Mouse (Mus musculus): ENCODE measurements around the gene Aagab. TPM values are rescaled to one million over a fixed set of nuclear protein-coding genes. Genes with fewer than 3 reads are reported as not detected.

Aagab gene
- polyA plus RNA-seq, 1 experiment from 2014 or later: 64.5 TPM

DNA sequence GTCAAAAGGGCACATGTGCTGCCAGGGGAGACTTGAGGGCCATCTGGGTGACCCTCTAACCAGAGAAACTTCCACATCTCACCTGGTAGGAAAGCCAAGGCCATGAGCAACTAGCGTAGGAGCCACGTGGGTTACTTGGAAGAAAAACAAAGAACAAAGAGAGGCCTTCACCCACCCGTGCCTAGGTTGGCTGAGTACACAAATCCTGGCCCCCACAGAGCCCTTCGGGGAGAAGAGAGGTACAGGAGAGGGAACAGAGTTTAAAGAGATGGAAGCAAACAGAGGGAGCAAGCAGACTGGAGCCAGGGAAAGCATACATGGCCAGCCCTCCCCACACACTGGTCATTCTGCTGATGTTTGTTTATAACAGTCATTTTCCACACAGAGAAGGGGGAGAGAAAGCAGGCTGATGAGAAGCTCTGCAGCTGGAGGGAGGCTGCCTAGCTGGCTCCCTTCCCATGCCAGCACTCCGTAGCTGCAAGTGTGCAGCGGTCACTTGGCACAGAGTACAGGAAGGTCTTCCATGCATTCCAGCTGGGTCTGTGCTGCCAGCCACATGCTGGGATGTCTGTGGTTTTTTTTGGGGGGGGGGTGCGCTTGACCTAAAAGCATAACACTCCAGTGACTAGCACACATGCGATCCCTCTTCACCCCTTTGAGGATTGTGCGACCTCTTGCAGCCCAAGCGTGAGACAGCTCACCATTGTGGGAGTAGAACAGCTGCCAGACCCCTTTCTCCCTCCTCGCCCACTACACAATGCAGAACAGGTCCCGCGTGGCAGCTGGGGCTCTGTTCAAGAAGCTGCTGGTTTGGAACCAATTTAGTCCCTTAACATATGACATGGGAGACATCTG is 62.6 kb downstream of the Aagab start:
- ATAC-seq (ENCODE audit: low FRiP score, low TSS enrichment): no peak
- 37% methylated on average over 13 of the region's 13 CpGs for WGBS

DNA sequence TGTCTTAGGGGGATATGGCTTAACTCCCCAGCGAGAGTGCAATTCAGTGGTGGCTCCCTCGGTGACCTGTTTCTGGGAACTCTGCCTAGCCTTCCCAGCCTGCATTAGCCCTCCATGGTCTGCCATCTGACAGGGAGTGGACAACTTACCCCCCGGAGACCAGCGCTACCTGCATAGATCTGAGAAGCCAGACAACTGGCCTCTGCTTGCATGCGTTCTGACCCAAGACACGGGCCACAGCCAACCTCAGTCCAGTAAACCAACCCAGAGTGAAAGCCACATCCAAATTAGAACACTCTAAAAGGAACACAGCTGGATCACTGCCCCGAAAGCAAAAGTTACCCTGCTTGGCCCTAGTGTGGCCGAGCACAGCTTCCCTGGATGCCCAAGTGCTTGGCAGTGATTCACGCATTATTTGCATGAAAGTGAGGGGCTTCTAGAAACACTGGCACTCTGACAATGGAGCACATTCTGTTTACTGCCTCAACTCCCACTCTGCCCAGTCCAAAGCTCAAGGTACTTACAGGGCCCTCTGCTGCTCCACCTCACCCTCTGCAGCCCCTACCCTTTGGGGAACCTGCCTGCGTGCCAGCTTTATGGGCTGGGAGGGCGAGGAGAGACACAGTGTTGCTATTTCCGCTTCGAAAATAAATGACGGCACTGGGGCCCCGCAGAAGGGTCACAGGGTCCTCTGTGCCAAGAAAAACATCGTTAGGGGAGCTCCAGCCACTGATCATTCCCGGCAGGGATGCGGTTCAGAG is 64.3 kb downstream of the Aagab start:
- H3K9me3 ChIP-seq (ENCODE audit: control insufficient read depth, low read length): no peaks in the 10 kb centered on the region
- no peak overlapping the region for H3K9ac ChIP-seq (replicated peaks; ENCODE audit: low read length)
- H3K4me2 ChIP-seq (ENCODE audit: low read length): no peak overlapping the region
- peak; percentile 54 for DNase-seq
- H3K4me3 ChIP-seq (replicated peaks; ENCODE audit: low read depth, low read length): no peak overlapping the region
- no peaks in the 10 kb centered on the region for H3K36me3 ChIP-seq (ENCODE audit: control insufficient read depth, insufficient read depth, low read length)
- H3K27ac ChIP-seq (replicated peaks; ENCODE audit: low read depth, low read length): no peak overlapping the region; the same call in 1 of the 2 replicates
- peaks cover 5% of the 10 kb centered on the region; the same call in 1 of the 2 replicates for H3K4me1 ChIP-seq (ENCODE audit: control insufficient read depth, insufficient read depth, low read length)
- ATAC-seq (ENCODE audit: low FRiP score, low TSS enrichment): no peak
- H3K27me3 ChIP-seq (ENCODE audit: control insufficient read depth, insufficient read depth, low read length): no peaks in the 10 kb centered on the region
- WGBS: 77% methylated on average over 18 of the region's 18 CpGs

More for the DNA sequence above, 62.6 kb downstream of the Aagab start:
- no peak overlapping the region for H3K4me3 ChIP-seq (replicated peaks; ENCODE audit: low read depth, low read length)
- no peaks in the 10 kb centered on the region for H3K27me3 ChIP-seq (ENCODE audit: control insufficient read depth, insufficient read depth, low read length)
- 0 out of 2 replicates have a peak, but pooled peaks cover 2% of the 10 kb centered on the region for H3K36me3 ChIP-seq (ENCODE audit: control insufficient read depth, insufficient read depth, low read length)
- DNase-seq: peak; percentile 52
- H3K9ac ChIP-seq (replicated peaks; ENCODE audit: low read length): no peak overlapping the region
- H3K9me3 ChIP-seq (ENCODE audit: control insufficient read depth, low read length): no peaks in the 10 kb centered on the region
- H3K27ac ChIP-seq (replicated peaks; ENCODE audit: low read depth, low read length): peak overlapping the region; percentile 55
- no peak overlapping the region for H3K4me2 ChIP-seq (ENCODE audit: low read length)
- H3K4me1 ChIP-seq (ENCODE audit: control insufficient read depth, insufficient read depth, low read length): peaks cover 5% of the 10 kb centered on the region; the same call in 1 of the 2 replicates

GRCm38 (mm10) chr9:63667373-63667724 is 64.9 kb downstream of the Aagab start:
- Histone ChIP-seq H3K4me2 (ENCODE audit: low read length) (no peak overlapping the region), H3K27ac (replicated peaks; ENCODE audit: low read depth, low read length) (no peak overlapping the region; the same call in 1 of the 2 replicates)

GRCm38 (mm10) chr9:63668621-63669020 is 66.2 kb downstream of the Aagab start:
- H3K4me2 ChIP-seq (ENCODE audit: low read length): no peak overlapping the region
- WGBS: 90% methylated on average over 1 of the region's 1 CpGs
- H3K27me3 ChIP-seq (ENCODE audit: control insufficient read depth, insufficient read depth, low read length): no peaks in the 10 kb centered on the region
- H3K4me1 ChIP-seq (ENCODE audit: control insufficient read depth, insufficient read depth, low read length): peaks cover 5% of the 10 kb centered on the region; the same call in 1 of the 2 replicates
- no peaks in the 10 kb centered on the region for H3K9me3 ChIP-seq (ENCODE audit: control insufficient read depth, low read length)
- ATAC-seq (ENCODE audit: low FRiP score, low TSS enrichment) (no peak), DNase-seq (no peak)
- no peak overlapping the region for H3K27ac ChIP-seq (replicated peaks; ENCODE audit: low read depth, low read length)
- no peak overlapping the region for H3K4me3 ChIP-seq (replicated peaks; ENCODE audit: low read depth, low read length)
- H3K36me3 ChIP-seq (ENCODE audit: control insufficient read depth, insufficient read depth, low read length): no peaks in the 10 kb centered on the region
- no peak overlapping the region for H3K9ac ChIP-seq (replicated peaks; ENCODE audit: low read length)

More at GRCm38 (mm10) chr9:63667373-63667724, 64.9 kb downstream of the Aagab start:
- H3K4me3 ChIP-seq (replicated peaks; ENCODE audit: low read depth, low read length): no peak overlapping the region
- H3K9ac ChIP-seq (replicated peaks; ENCODE audit: low read length): no peak overlapping the region
- H3K4me1 ChIP-seq (ENCODE audit: control insufficient read depth, insufficient read depth, low read length): peaks cover 5% of the 10 kb centered on the region; the same call in 1 of the 2 replicates
- 93% methylated on average over 8 of the region's 8 CpGs for WGBS
- no peaks in the 10 kb centered on the region for H3K27me3 ChIP-seq (ENCODE audit: control insufficient read depth, insufficient read depth, low read length)
- no peaks in the 10 kb centered on the region for H3K36me3 ChIP-seq (ENCODE audit: control insufficient read depth, insufficient read depth, low read length)
- ATAC-seq (ENCODE audit: low FRiP score, low TSS enrichment) (no peak), DNase-seq (no peak)
- no peaks in the 10 kb centered on the region for H3K9me3 ChIP-seq (ENCODE audit: control insufficient read depth, low read length)

- Histone ChIP-seq H3K36me3 (ENCODE audit: control insufficient read depth, insufficient read depth, low read length) (no peaks in the 10 kb centered on the region), H3K4me1 (ENCODE audit: control insufficient read depth, insufficient read depth, low read length) (peaks cover 4% of the 10 kb centered on the region; the same call in 1 of the 2 replicates), H3K9ac (replicated peaks; ENCODE audit: low read length) (no peak overlapping the region), H3K4me2 (ENCODE audit: low read length) (no peak overlapping the region), H3K27me3 (ENCODE audit: control insufficient read depth, insufficient read depth, low read length) (no peaks in the 10 kb centered on the region), H3K4me3 (replicated peaks; ENCODE audit: low read depth, low read length) (no peak overlapping the region), H3K9me3 (ENCODE audit: control insufficient read depth, low read length) (no peaks in the 10 kb centered on the region), H3K27ac (replicated peaks; ENCODE audit: low read depth, low read length) (no peak overlapping the region)
- DNase-seq (no peak), ATAC-seq (ENCODE audit: low FRiP score, low TSS enrichment) (no peak)
- WGBS: 94% methylated on average over 7 of the region's 7 CpGs
Observed at GRCm38 (mm10) chr9:63669816-63670215, 67.4 kb downstream of the Aagab start.

DNA sequence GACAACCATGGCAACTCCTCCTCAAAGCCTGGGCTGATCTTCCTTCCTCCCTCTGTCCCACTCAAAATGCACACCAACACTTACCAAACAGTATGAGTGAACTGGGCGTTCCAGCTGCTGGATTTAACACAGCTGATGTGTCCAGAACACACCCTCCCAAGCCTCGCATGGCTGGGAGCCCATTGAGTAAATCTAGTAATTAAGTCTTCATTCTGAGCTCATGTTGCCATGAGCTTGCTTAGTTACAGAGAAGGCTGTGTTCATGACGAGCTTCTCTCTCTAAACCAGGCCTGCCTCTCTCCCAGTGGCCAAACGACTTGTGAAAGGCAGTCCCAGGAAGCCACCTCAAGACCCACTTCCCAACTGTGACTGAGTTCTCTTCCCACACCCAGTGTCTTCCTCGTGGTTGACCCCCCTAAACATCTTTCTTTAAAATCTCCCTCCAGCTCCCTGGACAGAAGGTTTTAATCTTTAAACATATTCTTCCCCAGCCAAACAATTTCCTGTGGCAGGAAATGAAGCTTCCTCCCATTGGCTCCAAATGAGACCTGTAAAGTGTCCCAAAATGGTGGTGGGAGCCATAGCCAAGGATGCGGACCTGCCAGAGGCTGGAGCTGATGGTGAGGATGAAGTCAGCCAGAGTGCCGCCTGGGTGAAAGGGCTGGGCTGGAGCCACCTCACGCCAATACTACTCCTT is 70.5 kb downstream of the Aagab start:
- Histone ChIP-seq H3K4me2 (ENCODE audit: low read length) (no peak overlapping the region), H3K4me3 (replicated peaks; ENCODE audit: low read depth, low read length) (no peak overlapping the region), H3K27ac (replicated peaks; ENCODE audit: low read depth, low read length) (no peak overlapping the region), H3K9ac (replicated peaks; ENCODE audit: low read length) (no peak overlapping the region), H3K27me3 (ENCODE audit: control insufficient read depth, insufficient read depth, low read length) (no peaks in the 10 kb centered on the region), H3K36me3 (ENCODE audit: control insufficient read depth, insufficient read depth, low read length) (no peaks in the 10 kb centered on the region), H3K9me3 (ENCODE audit: control insufficient read depth, low read length) (no peaks in the 10 kb centered on the region), H3K4me1 (ENCODE audit: control insufficient read depth, insufficient read depth, low read length) (no peaks in the 10 kb centered on the region)
- 68% methylated on average over 8 of the region's 8 CpGs for WGBS
- DNase-seq: no peak
- no peak for ATAC-seq (ENCODE audit: low FRiP score, low TSS enrichment)

DNA sequence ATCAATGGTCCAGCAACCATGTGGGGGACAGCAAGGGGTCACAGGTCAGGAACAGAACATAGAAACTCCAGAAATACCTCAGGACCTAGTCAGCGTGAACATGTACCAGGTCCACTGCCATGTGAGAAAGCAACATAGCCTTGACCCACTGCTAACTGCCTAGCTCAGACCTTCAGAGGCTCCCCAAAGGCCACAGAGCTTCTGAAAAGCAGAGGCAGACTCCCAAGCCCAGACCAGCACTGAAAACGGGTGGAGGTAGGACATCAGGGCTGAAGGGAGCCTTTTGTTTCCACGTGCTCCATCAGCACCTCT is 71.0 kb downstream of the Aagab start:
- DNase-seq (no peak), ATAC-seq (ENCODE audit: low FRiP score, low TSS enrichment) (no peak)
- Histone ChIP-seq H3K4me1 (ENCODE audit: control insufficient read depth, insufficient read depth, low read length) (no peaks in the 10 kb centered on the region), H3K9ac (replicated peaks; ENCODE audit: low read length) (no peak overlapping the region), H3K4me3 (replicated peaks; ENCODE audit: low read depth, low read length) (no peak overlapping the region), H3K27ac (replicated peaks; ENCODE audit: low read depth, low read length) (no peak overlapping the region), H3K4me2 (ENCODE audit: low read length) (no peak overlapping the region), H3K27me3 (ENCODE audit: control insufficient read depth, insufficient read depth, low read length) (no peaks in the 10 kb centered on the region), H3K36me3 (ENCODE audit: control insufficient read depth, insufficient read depth, low read length) (no peaks in the 10 kb centered on the region), H3K9me3 (ENCODE audit: control insufficient read depth, low read length) (no peaks in the 10 kb centered on the region)
- 85% methylated on average over 3 of the region's 3 CpGs for WGBS

DNA sequence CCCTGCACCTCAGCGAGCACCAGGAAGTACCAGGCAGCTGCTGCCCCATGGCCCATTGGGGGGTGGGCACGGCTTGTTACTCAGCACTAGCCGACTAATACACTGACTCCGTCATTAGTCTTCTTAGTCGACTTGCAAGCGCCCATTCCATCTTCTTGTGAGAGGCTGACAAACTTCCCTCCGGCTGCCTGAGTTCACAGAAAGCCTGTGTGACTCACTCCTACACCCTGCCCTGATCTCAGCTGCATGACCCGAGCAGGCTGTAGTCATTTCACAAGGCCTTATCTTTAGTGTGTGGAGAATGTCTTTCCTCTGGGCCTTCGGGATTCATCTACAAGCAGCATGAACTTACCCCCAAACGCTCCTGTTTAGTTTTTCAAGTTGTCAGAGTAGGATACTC is 72.2 kb downstream of the Aagab start:
- no peak overlapping the region for H3K4me3 ChIP-seq (replicated peaks; ENCODE audit: low read depth, low read length)
- no peak overlapping the region for H3K4me2 ChIP-seq (ENCODE audit: low read length)
- no peaks in the 10 kb centered on the region for H3K9me3 ChIP-seq (ENCODE audit: control insufficient read depth, low read length)
- H3K9ac ChIP-seq (replicated peaks; ENCODE audit: low read length): no peak overlapping the region
- WGBS: 91% methylated on average over 10 of the region's 10 CpGs
- H3K4me1 ChIP-seq (ENCODE audit: control insufficient read depth, insufficient read depth, low read length): no peaks in the 10 kb centered on the region
- no peak overlapping the region for H3K27ac ChIP-seq (replicated peaks; ENCODE audit: low read depth, low read length)
- no peaks in the 10 kb centered on the region for H3K36me3 ChIP-seq (ENCODE audit: control insufficient read depth, insufficient read depth, low read length)
- DNase-seq (no peak), ATAC-seq (ENCODE audit: low FRiP score, low TSS enrichment) (no peak)
- no peaks in the 10 kb centered on the region for H3K27me3 ChIP-seq (ENCODE audit: control insufficient read depth, insufficient read depth, low read length)

Measured in midbrain, embryonic 14.5 days (tissue).